10 mouse cellular contexts compared by ENCODE assay signal in the genomic region with DNA sequence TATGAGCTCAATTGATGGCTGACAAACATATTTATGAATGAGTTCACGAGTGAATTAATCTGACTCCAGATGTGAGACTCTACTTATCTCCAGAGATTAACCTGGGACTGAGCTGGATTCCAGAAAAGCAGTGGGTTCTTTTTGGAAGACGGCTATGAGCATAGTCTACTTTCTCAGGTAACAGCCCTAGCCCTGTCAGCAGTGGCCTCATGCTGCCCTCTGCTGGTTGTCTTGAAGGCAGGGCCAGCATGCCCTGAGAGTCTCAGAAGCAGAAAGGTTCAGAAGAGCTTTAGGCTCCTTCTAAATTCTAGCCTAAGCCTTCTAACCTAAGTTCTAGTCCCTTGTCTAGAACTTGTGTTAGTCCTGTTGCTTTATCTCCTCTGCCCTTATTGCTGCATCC. TPM values are rescaled to one million over a fixed set of nuclear protein-coding genes. Genes with fewer than 3 reads are reported as not detected.
A peak's percentile ranks its signal among the peaks of the same experiment; 100 is the strongest.
DNase-seq lines count a peak whose midpoint lies in the region; ATAC-seq and TF ChIP-seq lines count a peak whose summit lies in the region.
"Had no signal": no experiment of that assay in that cellular context is flagged by ENCODE, and none has a peak within 500 bp of the region (broad histone marks: within the 10 kb centered on the region; RNA-seq: fewer than 3 reads in every experiment).

No protein-coding gene starts in this region.

- H3K4me3 ChIP-seq in gastrocnemius, adult 2 months: no peak overlapping the region
- H3K4me3 ChIP-seq in E14TG2a.4 (replicated peaks; ENCODE audit: low read length): no peak overlapping the region
- H3K4me3 ChIP-seq in limb, embryonic 11.5 days (ENCODE audit: low read depth, low read length): no peak overlapping the region
- H3K4me3 ChIP-seq: stomach, embryonic 15.5 days had no signal

- no peaks in the 10 kb centered on the region for H3K27me3 ChIP-seq in E14TG2a.4 (ENCODE audit: insufficient read depth, low read length)
- H3K27me3 ChIP-seq in limb, embryonic 11.5 days (ENCODE audit: control insufficient read depth, insufficient read depth, low read length): no peaks in the 10 kb centered on the region
- H3K27me3 ChIP-seq: stomach, embryonic 15.5 days had no signal

- no peaks in the 10 kb centered on the region for H3K9me3 ChIP-seq in E14TG2a.4 (ENCODE audit: low read length)
- H3K9me3 ChIP-seq in limb, embryonic 11.5 days (ENCODE audit: control insufficient read depth, low read length): no peaks in the 10 kb centered on the region
- H3K9me3 ChIP-seq: stomach, embryonic 15.5 days had no signal

- TF ChIP-seq CTCF in gastrocnemius, adult 2 months (IDR thresholded peaks at IDR 0.05): peak; percentile 58
- TF ChIP-seq CTCF in E14TG2a.4 (conservative IDR thresholded peaks at IDR 0.05; ENCODE audit: low read length): peak; percentile 70

- DNase-seq in gastrocnemius, adult 2 months: peak; percentile 23
- no peak for DNase-seq in gastrocnemius, adult 8-10 months (ENCODE audit: low spot score in 2 of 2)
- DNase-seq in brain, adult 2 months (ENCODE audit: low read depth, low spot score): peak; percentile 63
- DNase-seq in heart, postnatal 36 days: peak; percentile 8 to 40
- DNase-seq in limb, embryonic 11.5 days (ENCODE audit: low spot score): peak; percentile 57
- peak; percentile 23 for DNase-seq in retina, postnatal 1 day

- H3K4me1 ChIP-seq in E14TG2a.4 (replicated peaks; ENCODE audit: low read depth, low read length): no peaks in the 10 kb centered on the region
- no peaks in the 10 kb centered on the region for H3K4me1 ChIP-seq in limb, embryonic 11.5 days (ENCODE audit: control insufficient read depth, insufficient read depth, low read length)
- H3K4me1 ChIP-seq: stomach, embryonic 15.5 days had no signal

- H3K4me2 ChIP-seq in limb, embryonic 11.5 days (ENCODE audit: low read depth, severe bottlenecking): no peak overlapping the region
- H3K4me2 ChIP-seq: stomach, embryonic 15.5 days had no signal

- intact Hi-C loops in gastrocnemius, adult 2 months (cut with DNase I): no loop called here
- intact Hi-C loops in heart, postnatal 36 days (cut with DNase I): loop anchor here (2.0 kb wide), 2 partner anchors 34 to 68 kb away; no protein-coding TSS in a partner anchor

- no peak overlapping the region for H3K9ac ChIP-seq in limb, embryonic 11.5 days (ENCODE audit: low read length)
- H3K9ac ChIP-seq: stomach, embryonic 15.5 days had no signal

- 21% methylated on average over 2 of the region's 2 CpGs for WGBS in limb, embryonic 11.5 days

- no peak overlapping the region for H3K27ac ChIP-seq in gastrocnemius, adult 2 months
- no peak overlapping the region for H3K27ac ChIP-seq in limb, embryonic 11.5 days (replicated peaks; ENCODE audit: low read depth, low read length)
- H3K27ac ChIP-seq: stomach, embryonic 15.5 days had no signal

- no peaks in the 10 kb centered on the region for H3K36me3 ChIP-seq in E14TG2a.4 (ENCODE audit: insufficient read depth, low read length)
- H3K36me3 ChIP-seq in limb, embryonic 11.5 days (ENCODE audit: control insufficient read depth, insufficient read depth, low read length): no peaks in the 10 kb centered on the region
- H3K36me3 ChIP-seq: stomach, embryonic 15.5 days had no signal

- no peak for ATAC-seq in limb, embryonic 11.5 days (ENCODE audit: insufficient number of reproducible peaks, low FRiP score, low TSS enrichment, low read depth)
- no peak for ATAC-seq in granulocyte monocyte progenitor cell, adult 5-6 weeks (replicated peaks; ENCODE audit: poor library complexity, severe bottlenecking)

RNA-seq across cellular contexts. Expression of a gene that starts 11.4 kb away (rescaled TPM):
- total RNA-seq in gastrocnemius, adult 2 months (2021): not detected
- total RNA-seq in gastrocnemius, adult 8-10 months (2022): not detected
- total RNA-seq in heart, postnatal 36 days (2021): not detected
- polyA plus RNA-seq in limb, embryonic 11.5 days (2014; fragmentation: Nextera tagmentation; extraction: Ambion mirVana): not detected in 2 replicates
- total RNA-seq in granulocyte monocyte progenitor cell, adult 5-6 weeks (2014; fragmentation: Nextera tagmentation): not detected in 2 replicates
- not detected in 2 replicates for total RNA-seq in granulocyte monocyte progenitor cell, adult 5-6 weeks (2017)
- total RNA-seq: left cerebral cortex, postnatal 10 days had no signal

RNA-seq across cellular contexts. Expression of a gene that starts 22.3 kb away (rescaled TPM):
- not detected for total RNA-seq in gastrocnemius, adult 2 months (2021)
- total RNA-seq in gastrocnemius, adult 8-10 months (2022): not detected
- not detected for total RNA-seq in heart, postnatal 36 days (2021)
- not detected in 2 replicates for polyA plus RNA-seq in limb, embryonic 11.5 days (2014; fragmentation: Nextera tagmentation; extraction: Ambion mirVana)
- not detected in 2 replicates for total RNA-seq in granulocyte monocyte progenitor cell, adult 5-6 weeks (2014; fragmentation: Nextera tagmentation)
- total RNA-seq in granulocyte monocyte progenitor cell, adult 5-6 weeks (2017): not detected in 2 replicates
- total RNA-seq: left cerebral cortex, postnatal 10 days had no signal

RNA-seq across cellular contexts. Expression of a gene that starts 31.1 kb away (rescaled TPM):
- not detected for total RNA-seq in gastrocnemius, adult 2 months (2021)
- total RNA-seq in gastrocnemius, adult 8-10 months (2022): not detected
- not detected for total RNA-seq in heart, postnatal 36 days (2021)
- not detected in 2 replicates for polyA plus RNA-seq in limb, embryonic 11.5 days (2014; fragmentation: Nextera tagmentation; extraction: Ambion mirVana)
- not detected in 2 replicates for total RNA-seq in granulocyte monocyte progenitor cell, adult 5-6 weeks (2014; fragmentation: Nextera tagmentation)
- not detected in 2 replicates for total RNA-seq in granulocyte monocyte progenitor cell, adult 5-6 weeks (2017)
- total RNA-seq: left cerebral cortex, postnatal 10 days had no signal
- polyA plus RNA-seq: stomach, embryonic 15.5 days had no signal

RNA-seq across cellular contexts. Expression of a gene that starts 57.8 kb away (rescaled TPM):
- not detected for total RNA-seq in gastrocnemius, adult 2 months (2021)
- 1 to 10 TPM in 1 of 4 experiments, not detected in 3; 1.2 TPM for total RNA-seq in gastrocnemius, adult 8-10 months (2022)
- total RNA-seq in heart, postnatal 36 days (2021): not detected
- not detected in 2 replicates for polyA plus RNA-seq in limb, embryonic 11.5 days (2014; fragmentation: Nextera tagmentation; extraction: Ambion mirVana)
- not detected in 2 replicates for total RNA-seq in granulocyte monocyte progenitor cell, adult 5-6 weeks (2014; fragmentation: Nextera tagmentation)
- total RNA-seq in granulocyte monocyte progenitor cell, adult 5-6 weeks (2017): not detected in 2 replicates
- total RNA-seq: left cerebral cortex, postnatal 10 days had no signal

Comparison
In these comparisons a context has a peak if more than half of its experiments do, and no peak if none do; other contexts are left out.
1. DNase-seq: peak in gastrocnemius, adult 2 months (single experiment), brain, adult 2 months (single experiment), heart, postnatal 36 days (2 of 2), limb, embryonic 11.5 days (single experiment) and retina, postnatal 1 day (single experiment); none in gastrocnemius, adult 8-10 months (0 of 2).